In the genomic region with DNA sequence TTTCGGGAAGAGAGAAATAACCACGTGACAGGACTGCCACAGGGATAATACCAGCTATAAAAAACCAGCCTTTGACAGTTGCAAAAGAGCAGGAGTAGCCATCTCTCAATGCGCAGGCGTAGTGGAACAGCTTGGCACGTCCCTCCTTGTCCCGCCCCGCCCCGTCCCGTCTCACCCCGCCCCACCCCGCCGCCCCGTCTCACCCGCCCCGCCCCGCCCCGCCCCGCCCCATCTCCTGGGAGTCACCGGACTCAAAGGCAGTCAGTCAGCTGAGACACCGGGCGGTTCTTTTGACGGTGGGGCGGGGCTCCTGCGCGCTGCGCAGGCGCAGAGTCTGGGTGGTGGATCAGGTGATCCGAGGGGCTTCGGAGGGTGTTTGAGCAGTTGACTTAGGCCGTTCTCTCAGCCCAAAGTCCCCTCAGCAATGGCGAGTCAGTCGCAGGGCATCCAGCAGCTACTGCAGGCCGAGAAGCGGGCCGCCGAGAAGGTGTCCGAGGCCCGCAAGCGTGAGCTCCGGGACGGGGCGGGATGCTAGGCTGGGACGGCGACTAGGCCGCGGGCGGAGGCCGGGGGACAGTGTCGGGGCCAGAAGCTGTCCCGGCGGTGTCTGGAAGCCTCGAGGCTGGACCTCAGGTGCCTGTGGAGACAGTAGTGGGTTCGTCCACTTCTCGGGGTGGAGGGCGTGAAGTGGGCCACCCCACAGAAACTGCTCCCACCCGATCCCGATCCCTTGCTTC, we compare ENCODE assay signal across 8 mouse cellular contexts. TPM values are rescaled to one million over a fixed set of nuclear protein-coding genes. Genes with fewer than 3 reads are reported as not detected.
DNase-seq lines count a peak whose midpoint lies in the region; ATAC-seq and TF ChIP-seq lines count a peak whose summit lies in the region.

Gene Atp6v1g1, plus strand, starts transcription at position 279 of the 737 bp plus-strand sequence.

- peak; percentile 95 for ATAC-seq in erythroid progenitor cell, adult 5-6 weeks (replicated peaks; ENCODE audit: low FRiP score, poor library complexity, severe bottlenecking)
- peak; percentile 91 for ATAC-seq in heart, embryonic 13.5 days (ENCODE audit: extremely low read depth, insufficient number of reproducible peaks, low FRiP score, low TSS enrichment)
- ATAC-seq in liver, embryonic 14.5 days (ENCODE audit: insufficient read depth): peak; percentile 94
- ATAC-seq in neural tube, embryonic 11.5 days (ENCODE audit: insufficient read depth, low FRiP score, low TSS enrichment): peak; percentile 96
- peak; percentile 96 for ATAC-seq in stomach, postnatal 0 days (ENCODE audit: low FRiP score, low TSS enrichment)

- peaks cover 57% of the 10 kb centered on the region for H3K4me1 ChIP-seq in heart, embryonic 13.5 days
- peaks cover 9 to 24% of the 10 kb centered on the region in 2 experiments for H3K4me1 ChIP-seq in liver, embryonic 14.5 days (replicated peaks; ENCODE audit: control insufficient read depth in 2 of 2, insufficient read depth in 2 of 2, low read length in 1 of 2)
- H3K4me1 ChIP-seq in neural tube, embryonic 11.5 days (ENCODE audit: control insufficient read depth, insufficient read depth, low read length): peaks cover 16% of the 10 kb centered on the region
- peaks cover 2% of the 10 kb centered on the region for H3K4me1 ChIP-seq in stomach, postnatal 0 days (replicated peaks; ENCODE audit: control insufficient read depth, insufficient read depth)

- peak within 1 kb of the TSS; percentile 97 for H3K9ac ChIP-seq in heart, embryonic 13.5 days
- peak within 1 kb of the TSS; percentile 76 for H3K9ac ChIP-seq in liver, embryonic 14.5 days (replicated peaks)
- H3K9ac ChIP-seq in neural tube, embryonic 11.5 days (ENCODE audit: low read length): peak within 1 kb of the TSS; percentile 92
- H3K9ac ChIP-seq in stomach, postnatal 0 days (ENCODE audit: low read length): peak within 1 kb of the TSS; percentile 76

- no peaks in the 10 kb centered on the region for H3K9me3 ChIP-seq in heart, embryonic 13.5 days
- H3K9me3 ChIP-seq in liver, embryonic 14.5 days (ENCODE audit: control insufficient read depth, low read length): no peaks in the 10 kb centered on the region
- no peaks in the 10 kb centered on the region for H3K9me3 ChIP-seq in neural tube, embryonic 11.5 days (ENCODE audit: control insufficient read depth, low read length)
- H3K9me3 ChIP-seq in stomach, postnatal 0 days (ENCODE audit: control insufficient read depth, low read length): no peaks in the 10 kb centered on the region

- peaks cover 19% of the 10 kb centered on the region for H3K36me3 ChIP-seq in heart, embryonic 13.5 days
- H3K36me3 ChIP-seq in liver, embryonic 14.5 days (replicated peaks; ENCODE audit: control insufficient read depth, insufficient read depth, low read depth): peaks cover 16% of the 10 kb centered on the region
- H3K36me3 ChIP-seq in neural tube, embryonic 11.5 days (ENCODE audit: control insufficient read depth, insufficient read depth, low read length): peaks cover 5% of the 10 kb centered on the region; the same call in 1 of the 2 replicates
- H3K36me3 ChIP-seq in stomach, postnatal 0 days (ENCODE audit: control insufficient read depth, insufficient read depth, low read length): no peaks in the 10 kb centered on the region; the same call in 1 of the 2 replicates

- H3K27me3 ChIP-seq in heart, embryonic 13.5 days (replicated peaks): no peaks in the 10 kb centered on the region
- no peaks in the 10 kb centered on the region for H3K27me3 ChIP-seq in liver, embryonic 14.5 days (ENCODE audit: control insufficient read depth, insufficient read depth, low read length)
- no peaks in the 10 kb centered on the region for H3K27me3 ChIP-seq in neural tube, embryonic 11.5 days (ENCODE audit: control insufficient read depth, insufficient read depth, low read length)
- no peaks in the 10 kb centered on the region for H3K27me3 ChIP-seq in stomach, postnatal 0 days (ENCODE audit: control insufficient read depth, insufficient read depth, low read length)

- WGBS in heart, embryonic 13.5 days: under 1% methylated on average over 49 of the region's 57 CpGs
- WGBS in liver, embryonic 14.5 days (ENCODE audit: insufficient replicate concordance): under 1% methylated on average over 53 of the region's 57 CpGs
- WGBS in neural tube, embryonic 11.5 days: under 1% methylated on average over 54 of the region's 57 CpGs
- WGBS in stomach, postnatal 0 days: under 1% methylated on average over 56 of the region's 57 CpGs

- no peak for TF ChIP-seq EP300 in liver, embryonic 14.5 days (IDR thresholded peaks at IDR 0.05; ENCODE audit: low read depth)
- TF ChIP-seq EP300 in stomach, postnatal 0 days (optimal IDR thresholded peaks at IDR 0.05): no peak

- peak within 1 kb of the TSS; percentile 72 for H3K4me2 ChIP-seq in heart, embryonic 13.5 days
- peak within 1 kb of the TSS; percentile 92 for H3K4me2 ChIP-seq in liver, embryonic 14.5 days (ENCODE audit: low read depth)
- H3K4me2 ChIP-seq in neural tube, embryonic 11.5 days (ENCODE audit: low read depth): peak within 1 kb of the TSS; percentile 67
- peak within 1 kb of the TSS; percentile 57 for H3K4me2 ChIP-seq in stomach, postnatal 0 days (replicated peaks; ENCODE audit: low read depth)

- no peak for TF ChIP-seq CTCF in liver, embryonic 14.5 days (IDR thresholded peaks at IDR 0.05; ENCODE audit: low read depth)
- TF ChIP-seq CTCF in stomach, postnatal 0 days (IDR thresholded peaks at IDR 0.05; ENCODE audit: low read depth): no peak

- peak within 1 kb of the TSS; percentile 94 for H3K4me3 ChIP-seq in heart, embryonic 13.5 days
- peak within 1 kb of the TSS; percentile 86 to 95 for H3K4me3 ChIP-seq in liver, embryonic 14.5 days (ENCODE audit: insufficient read depth in 1 of 2, low read depth in 2 of 2, low read length in 2 of 2)
- H3K4me3 ChIP-seq in neural tube, embryonic 11.5 days (ENCODE audit: low read depth, low read length): peak within 1 kb of the TSS; percentile 84
- H3K4me3 ChIP-seq in stomach, postnatal 0 days (ENCODE audit: low read depth, low read length): peak within 1 kb of the TSS; percentile 54

- peak; percentile 95 for DNase-seq in CD4-positive, CD25-positive, alpha-beta regulatory T cell, adult 2 months (ENCODE audit: low read depth, low spot score)
- DNase-seq in brain, embryonic 18.5 days (ENCODE audit: low read depth, low spot score): peak; percentile 85
- peak; percentile 97 for DNase-seq in kidney, postnatal 10 days
- peak; percentile 85 to 86 (median 86) for DNase-seq in liver, embryonic 14.5 days (ENCODE audit: low read depth in 3 of 3, low spot score in 3 of 3)
- peak; percentile 96 for DNase-seq in neural tube, embryonic 11.5 days (ENCODE audit: low spot score)
- DNase-seq in stomach, postnatal 0 days (ENCODE audit: low spot score): peak; percentile 94

- H3K27ac ChIP-seq in heart, embryonic 13.5 days (replicated peaks): peak within 1 kb of the TSS; percentile 91
- peak within 1 kb of the TSS; percentile 7; the same call in 1 of the 2 replicates for H3K27ac ChIP-seq in liver, embryonic 14.5 days
- peak within 1 kb of the TSS; percentile 86 for H3K27ac ChIP-seq in neural tube, embryonic 11.5 days (ENCODE audit: low read depth, low read length)
- H3K27ac ChIP-seq in stomach, postnatal 0 days (replicated peaks): peak within 1 kb of the TSS; percentile 89

RNA-seq across cellular contexts. Expression of gene Atp6v1g1, which starts in this region (rescaled TPM):
- 83.0 and 91.2 TPM in 2 replicates for total RNA-seq in erythroid progenitor cell, adult 5-6 weeks (2015; ENCODE audit: low replicate concordance)
- 52.5 and 69.6 TPM in 2 replicates for total RNA-seq in erythroid progenitor cell, adult 5-6 weeks (2017; ENCODE audit: low replicate concordance)
- polyA plus RNA-seq in heart, embryonic 13.5 days (2015; fragmentation: Nextera tagmentation; extraction: Ambion mirVana): 188 and 212 TPM in 2 replicates
- polyA plus RNA-seq in liver, embryonic 14.5 days (2012; rRNA removed): 27.1 and 42.6 TPM in 2 replicates
- polyA plus RNA-seq in liver, embryonic 14.5 days (2014; fragmentation: Nextera tagmentation; extraction: Ambion mirVana): 117 and 119 TPM in 2 replicates
- 388 and 403 TPM in 2 replicates for polyA plus RNA-seq in neural tube, embryonic 11.5 days (2014; fragmentation: Nextera tagmentation; extraction: Ambion mirVana)
- polyA plus RNA-seq in stomach, postnatal 0 days (2015; fragmentation: Nextera tagmentation; extraction: Ambion mirVana): 221 and 234 TPM in 2 replicates

Comparison
In these comparisons a context has a peak if more than half of its experiments do, and no peak if none do; other contexts are left out.
1. Peak in every context shown above with its lines: DNase-seq, ATAC-seq, H3K4me3 ChIP-seq and H3K27ac ChIP-seq.
2. H3K27ac ChIP-seq: peak in every context shown above with its lines; median percentile 91 in heart, embryonic 13.5 days; 89 in stomach, postnatal 0 days; 86 in neural tube, embryonic 11.5 days; 7 in liver, embryonic 14.5 days.